Mouse (Mus musculus) CD4-positive, CD25-positive, alpha-beta regulatory T cell, adult 4 months (primary cell): Measurements from ENCODE around the gene Med22. TPM values are rescaled to one million over a fixed set of nuclear protein-coding genes. Genes with fewer than 3 reads are reported as not detected.
A peak's percentile ranks its signal among the peaks of the same experiment; 100 is the strongest.
"Not testable (repeated sequence)": the region's sequence is repeated elsewhere in the genome, so short reads cannot be mapped to it uniquely, and the experiment has no call there.

Experiments
- ATAC-seq: one replicate; pipeline ENCODE4 v1.8.0; 2017
- polyA plus RNA-seq, 2 experiments: library from polyadenylated mRNA; unstranded; fragments of 100-300 nt; shearing (Covaris generic); gene quantifications; one replicate each; pipeline ENCODE4 v1.2.1; 2017

Gene Med22
- polyA plus RNA-seq, 2 experiments from 2014 or later, result 10.6 to 19.6 TPM

DNA sequence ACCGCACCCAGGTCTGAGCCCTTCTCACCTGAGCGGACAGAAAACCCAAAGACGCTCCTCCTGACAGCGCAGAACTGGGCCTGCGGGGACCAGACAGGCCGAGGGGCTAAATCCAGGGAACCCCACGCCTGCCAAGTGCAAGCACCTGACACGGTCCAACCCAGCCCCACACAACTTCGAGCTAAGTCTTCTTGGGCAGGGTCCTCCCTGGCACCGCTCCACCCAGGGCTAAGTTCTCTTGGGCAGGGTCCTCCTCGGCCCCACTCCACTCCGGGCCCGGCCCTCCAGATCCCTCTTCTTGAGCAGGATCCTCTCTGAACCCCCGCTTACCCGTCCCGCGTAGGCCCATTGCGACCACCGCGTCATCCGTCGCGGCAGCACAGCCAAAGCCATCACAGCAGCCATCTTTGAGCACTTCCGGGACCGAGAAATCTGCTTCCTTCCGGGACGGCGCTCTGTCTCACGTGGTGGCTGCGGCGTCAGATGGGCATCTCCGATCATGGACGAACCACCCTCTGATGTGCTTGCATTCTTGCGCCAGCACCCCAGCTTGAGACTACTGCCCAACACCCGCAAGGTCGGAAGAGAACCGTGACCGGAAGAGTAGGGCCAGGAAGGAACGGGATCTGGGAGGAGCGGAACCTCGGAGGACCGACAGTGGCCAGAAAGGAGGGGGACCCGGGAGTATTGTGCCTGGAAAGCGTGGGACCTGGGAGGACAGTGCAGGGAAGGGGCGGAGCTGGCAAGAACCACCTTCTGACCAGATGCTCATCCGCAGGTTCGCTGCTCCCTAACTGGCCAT, 5.7 kb upstream of the Med22 start, which contains the start of the genes Surf2 and Surf1:
TSS of gene Surf2 (plus strand) at position 441 of the 802 bp plus-strand sequence.
TSS of gene Surf1 (minus strand) at position 604 of the 802 bp plus-strand sequence.
- ATAC-seq, result peak; percentile 94

DNA sequence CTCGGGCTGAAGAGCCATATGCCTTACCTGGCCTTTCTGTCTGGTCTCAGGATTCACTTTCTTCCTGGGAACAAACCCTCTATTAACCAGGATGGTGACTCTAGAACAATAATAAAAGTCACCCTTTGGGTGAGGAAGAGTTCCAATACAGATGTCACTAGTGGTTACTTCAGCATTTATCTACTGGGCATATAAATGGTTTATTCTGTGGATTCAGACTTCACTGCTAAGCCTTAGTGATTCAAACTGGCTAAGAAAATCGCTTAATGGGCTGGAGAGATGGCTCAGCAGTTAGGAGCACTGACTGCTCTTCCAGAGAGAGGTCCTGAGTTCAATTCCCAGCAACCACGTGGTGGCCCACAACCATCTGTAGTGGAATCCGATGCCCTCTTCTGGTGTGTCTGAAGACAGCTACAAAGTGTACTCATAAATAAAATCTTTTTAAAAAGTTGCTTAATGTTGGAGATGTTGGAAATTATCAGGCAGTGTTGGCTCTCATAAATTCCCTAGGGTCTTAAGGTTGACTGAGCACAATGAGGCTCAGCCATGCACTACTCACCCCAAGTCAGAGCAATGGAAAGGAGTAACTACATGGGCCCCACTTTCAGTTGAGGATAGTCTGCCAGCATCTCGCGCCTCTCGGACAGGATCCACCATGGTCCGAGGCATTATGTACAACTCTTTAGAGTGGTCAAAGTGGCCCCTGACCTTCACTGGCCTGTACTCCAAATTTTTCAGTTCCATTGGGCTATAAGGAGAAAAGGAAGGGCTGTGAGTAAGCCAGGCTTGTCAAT, 3.9 kb upstream of the Med22 start:
- no peak for ATAC-seq

GRCm38 (mm10) chr2:26913416-26914147, 3.1 kb upstream of the Med22 start:
- no peak for ATAC-seq

- ATAC-seq, result no peak
Observed at GRCm38 (mm10) chr2:26912253-26912770, 1.8 kb upstream of the Med22 start.

DNA sequence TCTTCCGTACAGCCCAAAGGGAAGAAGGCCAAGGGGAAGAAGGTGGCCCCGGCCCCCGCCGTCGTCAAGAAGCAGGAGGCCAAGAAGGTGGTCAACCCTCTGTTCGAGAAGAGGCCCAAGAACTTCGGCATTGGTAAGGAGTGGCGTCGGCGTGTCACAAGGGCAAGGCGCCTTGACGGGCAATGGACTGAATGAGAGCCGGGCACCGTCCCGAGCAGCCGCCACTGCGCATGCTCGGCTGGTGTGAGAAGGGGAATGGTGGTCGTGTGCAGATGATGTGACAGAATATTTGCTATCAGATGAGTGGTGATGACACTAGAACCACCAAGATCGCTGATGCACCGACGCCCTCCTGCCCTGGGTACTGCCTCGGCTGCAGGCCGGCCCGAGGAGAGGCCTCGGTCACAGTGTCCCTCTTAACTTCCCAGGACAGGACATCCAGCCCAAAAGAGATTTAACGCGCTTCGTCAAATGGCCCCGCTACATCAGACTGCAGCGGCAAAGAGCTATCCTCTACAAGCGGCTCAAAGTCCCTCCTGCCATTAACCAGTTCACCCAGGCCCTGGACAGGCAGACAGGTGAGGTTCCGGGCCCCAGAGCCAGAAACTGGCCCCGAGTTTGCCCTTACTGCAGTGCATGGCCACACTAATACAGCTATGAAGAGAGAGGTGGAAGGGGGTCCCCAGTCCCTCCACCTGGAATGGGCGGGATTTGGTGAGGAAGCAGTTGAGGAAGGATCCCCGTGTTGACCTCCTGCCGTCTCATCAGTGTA, 703 bp upstream of the Med22 start:
- peak; percentile 33 for ATAC-seq

DNA sequence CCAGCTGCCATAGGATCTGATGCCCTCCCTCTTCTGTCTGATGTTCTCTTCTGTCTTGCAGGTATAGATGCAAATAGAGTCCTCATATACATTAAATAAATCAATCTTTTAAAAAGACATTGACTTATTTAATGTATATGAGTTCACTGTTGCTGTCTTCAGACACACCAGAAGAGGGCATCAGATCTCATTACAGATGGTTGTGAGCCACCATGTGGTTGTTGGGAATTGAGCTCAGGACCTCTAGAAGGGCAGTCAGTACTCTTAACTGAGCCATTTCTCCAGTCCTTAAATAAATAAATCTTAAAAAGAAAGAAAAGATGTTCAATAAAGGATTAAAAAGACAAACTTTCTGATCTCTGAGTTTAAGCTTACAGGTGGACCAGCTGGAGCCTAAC, 1.1 kb downstream of the Med22 start:
- ATAC-seq, result no peak

GRCm38 (mm10) chr2:26908710-26909386, 1.6 kb downstream of the Med22 start:
- no peak for ATAC-seq

DNA sequence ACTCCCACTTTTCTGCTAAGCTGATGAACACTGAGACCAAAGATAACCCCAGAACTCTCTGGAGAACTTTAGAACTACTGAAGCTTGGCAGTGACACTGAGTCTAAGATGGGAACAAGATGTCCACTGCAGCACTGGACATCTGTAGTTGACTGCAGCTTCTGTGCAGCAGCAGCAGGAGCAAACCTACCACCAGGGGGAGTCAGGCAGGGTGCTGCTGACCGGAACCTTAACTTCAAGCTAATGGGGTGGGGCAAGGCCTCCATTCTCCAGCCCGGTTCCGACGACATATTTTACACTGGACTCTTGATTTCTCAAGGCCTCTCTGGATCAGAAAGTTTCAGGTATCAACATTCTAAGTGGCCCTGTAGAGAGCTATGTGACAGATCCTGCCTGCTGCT, 3.4 kb downstream of the Med22 start:
- ATAC-seq, result no peak

DNA sequence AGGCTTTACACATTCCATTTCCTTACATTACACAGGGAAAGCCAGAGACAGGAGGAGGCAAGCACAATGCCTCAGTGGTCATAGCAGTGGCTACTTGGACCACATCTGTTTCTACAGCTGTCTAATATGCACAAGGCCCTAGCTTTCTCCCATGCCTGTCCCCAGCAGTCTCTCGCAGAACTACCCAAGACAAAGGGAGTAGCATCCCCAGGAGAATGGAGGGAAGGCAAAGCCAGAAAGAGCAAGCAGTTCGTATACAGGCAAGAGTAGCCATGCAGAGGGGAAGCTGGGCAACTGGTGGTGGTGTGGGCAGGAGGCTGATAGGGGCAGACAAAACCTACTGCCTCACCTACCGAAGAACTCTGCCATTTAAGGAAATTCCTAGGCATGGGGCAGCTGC, 4.0 kb downstream of the Med22 start:
- ATAC-seq, result no peak

- no peak for ATAC-seq
Observed at GRCm38 (mm10) chr2:26905936-26906335, 4.5 kb downstream of the Med22 start.

DNA sequence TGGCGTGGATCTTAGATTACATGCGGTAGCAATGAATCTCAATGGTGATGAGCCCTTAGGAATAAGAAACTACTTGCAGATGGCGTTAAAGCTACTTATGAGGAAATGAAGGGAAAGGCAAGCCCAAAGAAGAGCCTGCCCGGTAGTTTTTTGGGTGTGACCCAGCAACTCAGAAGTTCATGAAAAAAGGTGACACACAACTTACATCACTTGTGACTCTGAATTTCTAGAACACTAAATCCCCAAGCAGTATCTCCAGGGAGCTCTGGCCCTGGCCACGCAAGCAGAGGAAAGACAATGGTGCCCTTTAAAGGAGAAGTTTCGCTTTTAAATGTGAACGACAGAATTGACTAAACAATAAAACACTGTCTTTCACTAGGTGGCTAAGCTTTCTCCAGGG, 7.2 kb downstream of the Med22 start:
- no peak for ATAC-seq

GRCm38 (mm10) chr2:26902467-26903220, 7.8 kb downstream of the Med22 start, which contains the start of gene Surf6:
TSS of gene Surf6 (minus strand) at chr2:26902879.
- ATAC-seq, result peak; percentile 99

DNA sequence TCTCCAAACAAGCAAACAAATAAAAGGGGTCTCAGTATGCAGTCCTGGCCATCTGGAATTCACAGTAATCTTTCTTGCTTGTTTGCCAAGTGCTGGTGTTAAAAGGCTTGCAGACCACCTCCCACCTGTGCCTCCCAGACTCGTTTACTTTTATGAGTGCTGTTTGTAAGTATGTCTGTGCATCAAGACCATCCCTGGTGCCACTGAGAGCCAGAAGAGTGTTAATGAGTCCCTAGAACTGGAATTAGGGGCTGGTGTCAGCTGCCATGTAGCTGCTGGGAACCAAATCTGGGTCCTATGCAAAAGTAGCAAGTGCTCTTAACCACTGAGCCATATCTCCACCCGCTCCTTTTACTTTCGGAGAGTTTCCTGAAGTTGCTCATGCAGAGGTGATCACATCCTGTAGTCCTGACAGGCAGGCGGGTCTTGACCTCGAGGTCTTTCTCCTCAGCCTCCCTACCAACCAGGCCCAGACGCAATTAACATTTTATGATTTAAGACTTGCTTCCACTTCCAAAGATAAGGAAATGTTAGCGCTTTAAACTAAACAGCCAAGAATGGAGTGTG, 8.6 kb downstream of the Med22 start:
- ATAC-seq, result no peak

DNA sequence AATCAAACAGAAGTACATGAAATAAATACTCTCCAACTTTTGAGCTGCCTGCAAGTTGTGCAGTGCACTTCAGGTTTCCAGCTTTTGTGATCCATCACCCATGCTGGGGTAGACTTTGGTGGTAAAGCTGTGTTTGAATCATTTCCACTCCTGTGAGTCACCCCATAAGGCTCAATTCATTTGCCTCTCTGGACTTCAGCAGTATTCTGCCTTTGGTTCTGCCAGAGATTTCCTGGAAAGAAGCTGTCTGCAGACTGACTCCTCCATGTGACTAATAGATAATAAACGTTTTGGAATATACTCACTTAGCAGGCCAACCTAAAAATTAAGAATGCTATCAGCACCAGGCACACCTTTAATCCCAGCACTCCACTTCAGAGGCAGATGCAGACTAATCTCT, 9.7 kb downstream of the Med22 start:
- no peak for ATAC-seq

DNA sequence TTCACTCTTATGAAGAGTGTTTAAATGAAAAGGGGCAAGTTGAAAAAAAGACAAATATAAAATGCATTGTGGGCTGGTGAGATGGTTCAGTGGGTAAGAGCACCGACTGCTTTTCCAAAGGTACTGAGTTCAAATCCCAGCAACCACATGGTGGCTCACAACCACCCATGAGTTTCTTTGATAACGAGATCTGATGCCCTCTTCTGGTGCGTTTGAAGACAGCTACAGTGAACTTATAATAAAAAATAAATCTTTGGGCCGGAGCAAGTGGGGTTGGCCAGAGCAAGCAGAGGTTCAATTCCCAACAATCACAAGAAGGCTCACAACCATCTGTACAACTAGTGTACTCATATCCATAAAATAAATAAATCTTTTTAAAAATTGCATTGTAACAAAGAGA, 14.6 kb downstream of the Med22 start:
- no peak for ATAC-seq

- not testable (repeated sequence) for ATAC-seq
Observed at GRCm38 (mm10) chr2:26886170-26886569, 24.3 kb downstream of the Med22 start.

DNA sequence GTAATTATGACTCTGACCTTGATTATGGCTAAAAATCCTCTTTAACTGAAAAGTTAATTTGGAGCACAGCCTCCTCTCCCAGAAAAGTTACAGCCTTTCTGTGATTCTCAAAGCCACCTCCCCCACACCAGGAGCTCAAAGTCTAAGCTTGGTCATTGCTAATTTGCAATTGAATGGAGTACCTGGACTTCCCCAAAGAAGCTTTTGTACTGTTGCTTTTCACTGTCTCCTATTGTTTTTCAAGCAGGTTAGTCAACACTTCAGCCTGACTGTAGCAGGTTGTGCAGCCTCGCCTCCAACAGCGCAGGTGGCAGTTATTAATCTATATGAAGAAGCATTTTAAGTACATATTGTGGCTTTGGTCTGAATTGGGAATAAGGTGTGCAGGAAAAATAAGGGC, 24.9 kb downstream of the Med22 start:
- ATAC-seq, result not testable (repeated sequence)

GRCm38 (mm10) chr2:26878571-26878970, 31.9 kb downstream of the Med22 start:
- no peak for ATAC-seq

GRCm38 (mm10) chr2:26870666-26871065, 39.8 kb downstream of the Med22 start:
- no peak for ATAC-seq

DNA sequence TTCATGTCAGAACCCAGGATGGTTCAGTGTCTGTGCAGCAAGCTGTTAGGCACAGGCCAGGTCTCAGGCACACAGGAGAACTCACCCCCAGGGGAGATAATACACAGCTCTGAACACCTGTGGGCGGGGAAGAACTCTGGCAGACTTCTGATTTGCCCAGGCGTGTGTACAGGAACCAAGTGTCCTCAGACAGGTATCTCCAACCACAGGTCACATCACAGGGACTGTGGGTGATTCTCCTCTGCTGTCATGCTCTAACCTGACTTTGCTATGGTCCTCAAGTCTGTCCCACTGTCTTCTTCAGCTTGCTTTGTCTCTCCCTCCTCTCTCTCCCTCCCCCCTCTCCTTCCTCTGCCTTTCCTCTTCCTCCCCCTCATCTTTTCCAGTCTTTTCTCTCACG, 45.6 kb downstream of the Med22 start, which contains the start of gene Abo:
TSS of gene Abo (minus strand) at position 101 of the 400 bp plus-strand sequence.
- no peak for ATAC-seq
